Mouse (Mus musculus): ENCODE data around the gene Asf1a. TPM values are rescaled to one million over a fixed set of nuclear protein-coding genes. Genes with fewer than 3 reads are reported as not detected.
A peak's percentile ranks its signal among the peaks of the same experiment; 100 is the strongest.
"Not testable (repeated sequence)": the region's sequence is repeated elsewhere in the genome, so short reads cannot be mapped to it uniquely, and the experiment has no call there.

The Asf1a gene
- polyA plus RNA-seq, 1 experiment from 2014 or later = 80.8 TPM

GRCm38 (mm10) chr10:53605328-53605727 is 8.8 kb downstream of the Asf1a start:
- no peak for ATAC-seq (ENCODE audit: insufficient number of reproducible peaks, low FRiP score)
- no peaks in the 10 kb centered on the region for H3K27me3 ChIP-seq (replicated peaks)
- H3K36me3 ChIP-seq = peaks cover 52% of the 10 kb centered on the region
- no peak overlapping the region for H3K4me2 ChIP-seq
- 0 out of 2 replicates have a peak, but pooled peaks cover 3% of the 10 kb centered on the region for H3K4me1 ChIP-seq (replicated peaks)
- no peak overlapping the region for H3K9ac ChIP-seq
- H3K9me3 ChIP-seq (replicated peaks) = no peaks in the 10 kb centered on the region
- H3K4me3 ChIP-seq = no peak overlapping the region
- WGBS = 78% methylated on average over 2 of the region's 2 CpGs
- H3K27ac ChIP-seq (ENCODE audit: poor library complexity, severe bottlenecking) = no peak overlapping the region

GRCm38 (mm10) chr10:53608274-53608673 is 11.7 kb downstream of the Asf1a start:
- peaks cover 53% of the 10 kb centered on the region for H3K36me3 ChIP-seq
- H3K27me3 ChIP-seq (replicated peaks) = no peaks in the 10 kb centered on the region
- no peak overlapping the region for H3K4me2 ChIP-seq
- H3K27ac ChIP-seq (ENCODE audit: poor library complexity, severe bottlenecking) = no peak overlapping the region
- ATAC-seq (ENCODE audit: insufficient number of reproducible peaks, low FRiP score) = no peak
- H3K4me1 ChIP-seq (replicated peaks) = no peaks in the 10 kb centered on the region
- no peak overlapping the region for H3K4me3 ChIP-seq
- H3K9me3 ChIP-seq (replicated peaks) = no peaks in the 10 kb centered on the region
- no peak overlapping the region for H3K9ac ChIP-seq
- WGBS = 80% methylated on average over 2 of the region's 2 CpGs

GRCm38 (mm10) chr10:53612172-53612571 is 15.6 kb downstream of the Asf1a start:
- H3K9me3 ChIP-seq (replicated peaks) = no peaks in the 10 kb centered on the region
- no peaks in the 10 kb centered on the region for H3K27me3 ChIP-seq (replicated peaks)
- no peak overlapping the region for H3K27ac ChIP-seq (ENCODE audit: poor library complexity, severe bottlenecking)
- WGBS = 63% methylated on average over 1 of the region's 1 CpGs
- peaks cover 57% of the 10 kb centered on the region for H3K36me3 ChIP-seq
- no peak overlapping the region for H3K9ac ChIP-seq
- H3K4me3 ChIP-seq = no peak overlapping the region
- H3K4me2 ChIP-seq = no peak overlapping the region
- ATAC-seq (ENCODE audit: insufficient number of reproducible peaks, low FRiP score) = no peak
- H3K4me1 ChIP-seq (replicated peaks) = no peaks in the 10 kb centered on the region

GRCm38 (mm10) chr10:53613955-53614354 is 17.4 kb downstream of the Asf1a start:
- Histone ChIP-seq H3K4me2 (no peak overlapping the region), H3K4me3 (no peak overlapping the region), H3K4me1 (replicated peaks) (no peaks in the 10 kb centered on the region), H3K9me3 (replicated peaks) (no peaks in the 10 kb centered on the region), H3K27me3 (replicated peaks) (no peaks in the 10 kb centered on the region), H3K27ac (ENCODE audit: poor library complexity, severe bottlenecking) (no peak overlapping the region), H3K9ac (no peak overlapping the region), H3K36me3 (peaks cover 49% of the 10 kb centered on the region)
- 58% methylated on average over 1 of the region's 1 CpGs for WGBS
- ATAC-seq (ENCODE audit: insufficient number of reproducible peaks, low FRiP score) = no peak

- Histone ChIP-seq H3K9ac (no peak overlapping the region), H3K4me2 (no peak overlapping the region), H3K27me3 (replicated peaks) (no peaks in the 10 kb centered on the region), H3K4me1 (replicated peaks) (no peaks in the 10 kb centered on the region), H3K4me3 (no peak overlapping the region), H3K27ac (ENCODE audit: poor library complexity, severe bottlenecking) (no peak overlapping the region; the same call in 1 of the 2 replicates), H3K36me3 (peaks cover 52% of the 10 kb centered on the region), H3K9me3 (replicated peaks) (no peaks in the 10 kb centered on the region)
- no peak for ATAC-seq (ENCODE audit: insufficient number of reproducible peaks, low FRiP score)
- 82% methylated on average over 8 of the region's 8 CpGs for WGBS
These were observed 19.5 kb downstream of the Asf1a start for GRCm38 (mm10) chr10:53615850-53616616.

GRCm38 (mm10) chr10:53629247-53629917 is 32.8 kb downstream of the Asf1a start:
- peaks cover 5% of the 10 kb centered on the region for H3K4me1 ChIP-seq (replicated peaks)
- no peaks in the 10 kb centered on the region for H3K9me3 ChIP-seq (replicated peaks)
- under 1% methylated on average over 67 of the region's 67 CpGs for WGBS
- H3K4me3 ChIP-seq = peak overlapping the region; percentile 82
- peak overlapping the region; percentile 94 for H3K27ac ChIP-seq (ENCODE audit: poor library complexity, severe bottlenecking)
- H3K36me3 ChIP-seq = peaks cover 14% of the 10 kb centered on the region
- peak overlapping the region; percentile 61 for H3K4me2 ChIP-seq
- ATAC-seq (ENCODE audit: insufficient number of reproducible peaks, low FRiP score) = peak; percentile 86
- H3K9ac ChIP-seq = peak overlapping the region; percentile 96
- H3K27me3 ChIP-seq (replicated peaks) = no peaks in the 10 kb centered on the region

GRCm38 (mm10) chr10:53629918-53630250 is 33.3 kb downstream of the Asf1a start:
- Histone ChIP-seq H3K4me2 (peak overlapping the region; percentile 61), H3K4me1 (replicated peaks) (peaks cover 5% of the 10 kb centered on the region), H3K4me3 (peak overlapping the region; percentile 82), H3K27ac (ENCODE audit: poor library complexity, severe bottlenecking) (peak overlapping the region; percentile 94), H3K27me3 (replicated peaks) (no peaks in the 10 kb centered on the region), H3K36me3 (peaks cover 9% of the 10 kb centered on the region), H3K9me3 (replicated peaks) (no peaks in the 10 kb centered on the region), H3K9ac (peak overlapping the region; percentile 96)
- 0% methylated on average over 35 of the region's 35 CpGs for WGBS
- peak; percentile 98 for ATAC-seq (ENCODE audit: insufficient number of reproducible peaks, low FRiP score)

- not testable (repeated sequence) for H3K4me1 ChIP-seq (replicated peaks); H3K36me3 ChIP-seq; H3K9me3 ChIP-seq (replicated peaks); H3K27me3 ChIP-seq (replicated peaks); ATAC-seq (ENCODE audit: insufficient number of reproducible peaks, low FRiP score)
- Histone ChIP-seq H3K4me2 (peak within 1 kb of the TSS; percentile 61), H3K27ac (ENCODE audit: poor library complexity, severe bottlenecking) (peak within 1 kb of the TSS; percentile 94), H3K9ac (peak within 1 kb of the TSS; percentile 96), H3K4me3 (peak within 1 kb of the TSS; percentile 82)
- WGBS = 54% methylated on average over 10 of the region's 10 CpGs
These were observed 33.8 kb downstream of the Asf1a start, which contains the start of gene Mcm9 for GRCm38 (mm10) chr10:53630339-53630738. Gene Mcm9, minus strand, starts transcription at chr10:53630439.

- no peaks in the 10 kb centered on the region for H3K36me3 ChIP-seq
- no peak overlapping the region for H3K27ac ChIP-seq (ENCODE audit: poor library complexity, severe bottlenecking)
- ATAC-seq (ENCODE audit: insufficient number of reproducible peaks, low FRiP score) = no peak
- WGBS = 80% methylated on average over 10 of the region's 10 CpGs
- peaks cover 3% of the 10 kb centered on the region; the same call in 1 of the 2 replicates for H3K4me1 ChIP-seq (replicated peaks)
- no peaks in the 10 kb centered on the region for H3K9me3 ChIP-seq (replicated peaks)
- H3K9ac ChIP-seq = no peak overlapping the region
- H3K4me2 ChIP-seq = no peak overlapping the region
- H3K4me3 ChIP-seq = no peak overlapping the region
- no peaks in the 10 kb centered on the region for H3K27me3 ChIP-seq (replicated peaks)
These were observed 37.6 kb downstream of the Asf1a start for GRCm38 (mm10) chr10:53634160-53634559.

- Histone ChIP-seq H3K4me2 (peak overlapping the region; percentile 33), H3K4me3 (0 out of 2 replicates have a peak overlapping the region, but pooled peaks have one; percentile 1), H3K36me3 (no peaks in the 10 kb centered on the region), H3K9me3 (replicated peaks) (no peaks in the 10 kb centered on the region), H3K27ac (ENCODE audit: poor library complexity, severe bottlenecking) (peak overlapping the region; percentile 15; the same call in 1 of the 2 replicates), H3K4me1 (replicated peaks) (peaks cover 3% of the 10 kb centered on the region; the same call in 1 of the 2 replicates), H3K9ac (no peak overlapping the region), H3K27me3 (replicated peaks) (no peaks in the 10 kb centered on the region)
- no peak for ATAC-seq (ENCODE audit: insufficient number of reproducible peaks, low FRiP score)
- WGBS = 37% methylated on average over 13 of the region's 13 CpGs
These were observed 38.9 kb downstream of the Asf1a start for GRCm38 (mm10) chr10:53635246-53635971.

- no peak for ATAC-seq (ENCODE audit: insufficient number of reproducible peaks, low FRiP score)
These were observed 45.0 kb downstream of the Asf1a start for GRCm38 (mm10) chr10:53641507-53641906.

More at GRCm38 (mm10) chr10:53641507-53641906, 45.0 kb downstream of the Asf1a start:
- Histone ChIP-seq H3K36me3 (no peaks in the 10 kb centered on the region), H3K27me3 (replicated peaks) (no peaks in the 10 kb centered on the region), H3K9ac (no peak overlapping the region), H3K4me3 (no peak overlapping the region), H3K9me3 (replicated peaks) (no peaks in the 10 kb centered on the region), H3K4me1 (replicated peaks) (no peaks in the 10 kb centered on the region), H3K27ac (ENCODE audit: poor library complexity, severe bottlenecking) (no peak overlapping the region), H3K4me2 (no peak overlapping the region)

Measured in heart, embryonic 12.5 days (tissue).